Mouse (Mus musculus) urinary bladder, postnatal 36 days (tissue): ENCODE results near the gene Wars2.

Source experiments
- DNase-seq, 2 experiments: peaks; one replicate each; pipeline ENCODE4 v3.0.0; 2022; ENCODE audit warnings: low spot score in 2 of 2, mixed read lengths in 1 of 2

The Wars2 gene

GRCm38 (mm10) chr3:99188097-99188496 is 47.2 kb downstream of the Wars2 start:
- DNase-seq: no peak

GRCm38 (mm10) chr3:99193576-99193975 is 52.7 kb downstream of the Wars2 start:
- no peak for DNase-seq

- no peak for DNase-seq
Measured at GRCm38 (mm10) chr3:99203331-99203730, 62.5 kb downstream of the Wars2 start.

GRCm38 (mm10) chr3:99208416-99208815 is 67.5 kb downstream of the Wars2 start:
- DNase-seq: no peak

- DNase-seq: no peak
Measured at GRCm38 (mm10) chr3:99211105-99211698, 70.3 kb downstream of the Wars2 start.

- DNase-seq: no peak
Measured at GRCm38 (mm10) chr3:99227807-99228206, 86.9 kb downstream of the Wars2 start.

GRCm38 (mm10) chr3:99233393-99234318 is 92.8 kb downstream of the Wars2 start:
- DNase-seq: peak in 1 of 2 experiments; percentile 27

GRCm38 (mm10) chr3:99234319-99234869 is 93.5 kb downstream of the Wars2 start:
- no peak for DNase-seq

- DNase-seq: no peak
Measured at GRCm38 (mm10) chr3:99235116-99235803, 94.4 kb downstream of the Wars2 start.

GRCm38 (mm10) chr3:99235804-99236755 is 95.2 kb downstream of the Wars2 start:
- no peak for DNase-seq

- DNase-seq: no peak
Measured at GRCm38 (mm10) chr3:99238691-99239090, 97.8 kb downstream of the Wars2 start.

- DNase-seq: no peak
Measured at GRCm38 (mm10) chr3:99239301-99240045, 98.6 kb downstream of the Wars2 start.

GRCm38 (mm10) chr3:99240213-99240720 is 99.4 kb downstream of the Wars2 start, which contains the start of gene Tbx15:
Gene Tbx15, plus strand, starts transcription at chr3:99240381.
- no peak for DNase-seq

- DNase-seq: no peak
Measured at GRCm38 (mm10) chr3:99240811-99241738, 100.2 kb downstream of the Wars2 start.

- no peak for DNase-seq
Measured at GRCm38 (mm10) chr3:99242481-99242880, 101.6 kb downstream of the Wars2 start.

GRCm38 (mm10) chr3:99245341-99245740 is 104.5 kb downstream of the Wars2 start:
- DNase-seq: no peak

- DNase-seq: no peak
Measured at GRCm38 (mm10) chr3:99246629-99247028, 105.8 kb downstream of the Wars2 start.

- no peak for DNase-seq
Measured at GRCm38 (mm10) chr3:99247586-99247985, 106.7 kb downstream of the Wars2 start.
